Mouse (Mus musculus) R1 (cell line): ENCODE results near the gene Slc12a4.

Experiments
- DNase-seq: peaks from one replicate; pipeline ENCODE4 v3.0.0-alpha.2; 2018; ENCODE audit warnings: low read depth, low spot score

The Slc12a4 gene

GRCm38 (mm10) chr8:105933762-105934161 is 32.1 kb downstream of the Slc12a4 start, which contains the start of gene Ctrl:
Gene Ctrl (minus strand): TSS chr8:105933862.
- no peak for DNase-seq

- DNase-seq: no peak
Observed at GRCm38 (mm10) chr8:105932525-105932924, 33.4 kb downstream of the Slc12a4 start.

DNA sequence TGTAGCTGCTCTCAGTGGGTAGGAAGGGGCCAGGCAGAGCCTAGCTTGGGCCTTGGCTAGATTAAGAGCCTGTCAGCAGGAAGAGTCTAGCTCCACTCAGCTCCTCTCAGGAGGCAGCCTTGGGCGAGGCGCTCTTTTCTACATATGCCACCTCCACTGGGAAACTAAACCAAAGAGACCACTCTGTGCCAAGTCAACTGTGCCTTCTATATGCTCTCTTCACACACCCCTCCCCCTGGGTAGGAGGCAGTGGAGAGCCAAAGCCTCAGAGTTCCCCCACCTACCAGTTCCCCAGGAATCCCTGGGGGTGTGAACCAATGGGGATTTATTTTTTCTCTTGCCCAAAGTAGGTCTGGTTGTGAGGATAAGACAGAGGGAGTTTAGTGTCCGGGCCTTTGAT is 34.6 kb downstream of the Slc12a4 start:
- DNase-seq: no peak

DNA sequence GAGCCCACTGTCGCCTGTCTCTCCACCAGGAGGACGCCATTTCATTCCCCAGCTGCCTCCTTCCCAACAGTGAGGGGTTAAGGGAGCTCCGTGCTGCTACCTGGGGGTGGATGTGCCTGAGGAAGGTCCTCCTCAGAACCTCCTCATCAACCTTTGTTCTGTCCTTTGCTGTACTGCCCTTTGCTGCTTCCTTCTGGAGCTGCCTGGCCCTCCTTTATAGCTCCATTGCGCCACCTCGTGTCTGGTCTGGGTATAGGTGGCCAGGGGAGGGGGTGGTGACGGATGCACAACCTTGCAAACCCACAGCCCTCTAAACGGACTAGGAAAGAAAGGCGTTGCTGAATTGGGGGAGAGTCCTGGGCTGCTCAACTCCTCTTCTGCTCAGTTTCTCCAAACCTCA is 35.3 kb downstream of the Slc12a4 start:
- DNase-seq: peak; percentile 80

GRCm38 (mm10) chr8:105925123-105925522 is 40.8 kb downstream of the Slc12a4 start:
- DNase-seq: no peak

DNA sequence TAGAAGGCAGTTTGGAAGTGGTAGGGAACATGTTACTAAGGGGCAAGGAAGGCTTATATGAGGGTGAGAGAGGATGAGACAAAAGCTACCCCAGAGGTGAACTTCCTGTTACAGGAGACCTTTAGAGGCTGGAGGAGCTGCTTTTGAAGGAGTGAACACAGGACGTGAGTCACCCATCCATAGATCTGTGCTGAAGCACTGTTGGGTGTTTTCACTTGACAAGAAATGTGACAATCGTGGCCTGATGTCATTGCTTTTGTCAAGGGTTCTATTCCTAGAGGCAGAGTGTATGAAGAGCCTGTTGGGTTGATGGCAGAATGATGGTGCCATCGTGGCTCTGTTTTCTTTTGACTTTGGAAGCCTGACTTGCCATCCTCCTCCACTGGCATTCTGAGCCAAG is 46.5 kb downstream of the Slc12a4 start:
- no peak for DNase-seq

DNA sequence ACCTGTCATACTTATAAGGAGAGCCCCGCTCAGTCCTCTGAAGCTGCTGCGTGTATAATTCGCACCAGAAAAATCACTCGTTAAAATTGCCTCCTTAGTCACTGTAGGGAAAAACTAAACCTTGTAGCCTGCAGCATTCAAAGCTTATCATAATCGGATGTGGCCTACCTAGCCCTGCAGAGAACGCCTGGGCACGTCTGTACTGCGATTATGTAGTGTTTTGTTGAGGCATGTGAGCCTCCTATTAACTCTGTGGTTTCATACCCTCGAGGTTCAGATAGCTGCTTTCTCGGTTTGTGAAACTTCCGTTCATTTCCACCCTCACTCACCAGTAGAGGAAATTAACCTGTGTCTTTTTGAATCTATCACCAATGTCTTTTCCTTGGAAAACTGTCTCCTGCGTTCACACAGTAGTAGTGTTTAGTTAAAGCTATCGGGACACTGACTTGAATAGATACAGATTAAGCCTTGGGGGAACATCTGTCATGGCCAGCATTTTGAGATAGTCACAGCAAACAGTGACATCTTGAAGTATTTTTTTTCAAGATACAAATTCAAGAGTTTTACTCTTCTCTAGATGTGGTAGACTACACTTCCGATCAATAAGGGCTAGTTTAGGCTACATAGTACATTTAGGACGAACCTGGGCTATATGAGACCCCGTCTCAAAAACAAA is 64.8 kb downstream of the Slc12a4 start:
- no peak for DNase-seq

- DNase-seq: peak; percentile 96
Observed at GRCm38 (mm10) chr8:105900180-105900940, 65.5 kb downstream of the Slc12a4 start, which contains the start of gene Pskh1. Gene Pskh1 (plus strand): TSS chr8:105900441.

DNA sequence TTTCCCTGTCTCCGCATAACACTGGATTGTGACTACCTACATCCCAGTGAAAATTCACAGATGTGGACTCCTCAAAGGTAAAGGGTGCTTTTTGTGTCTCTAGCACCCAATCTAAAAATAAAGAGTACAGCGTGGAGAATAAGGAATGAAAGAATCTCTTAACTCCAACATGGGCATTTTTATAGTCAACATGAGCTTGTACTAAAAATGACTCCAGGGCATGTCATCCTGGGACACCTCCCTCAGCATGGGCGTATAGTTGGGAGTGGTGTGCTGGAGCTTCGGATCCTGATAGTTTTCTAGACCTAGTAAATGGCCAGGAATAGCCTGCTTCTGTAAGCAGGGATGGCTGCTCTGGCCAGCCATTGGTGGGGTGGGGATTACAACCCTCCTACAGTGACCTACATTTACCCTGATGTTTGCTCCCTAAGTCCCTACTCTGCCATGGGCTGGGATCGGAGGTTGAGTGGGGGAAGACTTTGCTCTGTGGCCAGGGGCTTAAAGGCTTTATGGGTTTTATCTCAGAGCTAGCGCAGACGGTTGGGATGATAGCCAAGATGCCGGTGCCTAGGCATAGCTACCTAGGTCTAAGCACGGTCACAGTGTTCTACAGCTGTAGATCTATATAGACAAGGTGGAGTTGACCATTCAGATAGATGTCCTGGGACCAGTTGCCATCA is 68.0 kb downstream of the Slc12a4 start:
- no peak for DNase-seq
